Mouse (Mus musculus): ENCODE data around the gene Csf3. TPM values are rescaled to one million over a fixed set of nuclear protein-coding genes. Genes with fewer than 3 reads are reported as not detected.
"Not testable (repeated sequence)": the region's sequence is repeated elsewhere in the genome, so short reads cannot be mapped to it uniquely, and the experiment has no call there.

Csf3 gene
- polyA plus RNA-seq, 1 experiment from 2014 or later, result not detected

- no peak overlapping the region for H3K9ac ChIP-seq (ENCODE audit: low read length)
These were observed 4.0 kb downstream of the Csf3 start for GRCm38 (mm10) chr11:98705021-98705420.

GRCm38 (mm10) chr11:98707401-98708281, 6.6 kb downstream of the Csf3 start:
- H3K4me3 ChIP-seq (ENCODE audit: low read depth, low read length), result no peak overlapping the region
- no peak overlapping the region for H3K4me2 ChIP-seq (ENCODE audit: low read length)
- DNase-seq (ENCODE audit: low spot score) (no peak), ATAC-seq (no peak)
- WGBS, result 84% methylated on average over 22 of the region's 22 CpGs
- no peak overlapping the region for H3K9ac ChIP-seq (ENCODE audit: low read length)
- H3K27me3 ChIP-seq (replicated peaks; ENCODE audit: control insufficient read depth, insufficient read depth, low read length), result no peaks in the 10 kb centered on the region
- no peaks in the 10 kb centered on the region for H3K9me3 ChIP-seq (replicated peaks; ENCODE audit: control insufficient read depth, low read length)
- no peaks in the 10 kb centered on the region for H3K4me1 ChIP-seq (ENCODE audit: control insufficient read depth, insufficient read depth, low read length)
- H3K36me3 ChIP-seq (ENCODE audit: control insufficient read depth, insufficient read depth, low read length), result peaks cover 79% of the 10 kb centered on the region
- H3K27ac ChIP-seq (ENCODE audit: low read depth, low read length), result no peak overlapping the region

More at GRCm38 (mm10) chr11:98705021-98705420, 4.0 kb downstream of the Csf3 start:
- Histone ChIP-seq H3K4me2 (ENCODE audit: low read length) (no peak overlapping the region), H3K9me3 (replicated peaks; ENCODE audit: control insufficient read depth, low read length) (no peaks in the 10 kb centered on the region), H3K36me3 (ENCODE audit: control insufficient read depth, insufficient read depth, low read length) (peaks cover 58% of the 10 kb centered on the region), H3K4me3 (ENCODE audit: low read depth, low read length) (no peak overlapping the region), H3K4me1 (ENCODE audit: control insufficient read depth, insufficient read depth, low read length) (no peaks in the 10 kb centered on the region), H3K27me3 (replicated peaks; ENCODE audit: control insufficient read depth, insufficient read depth, low read length) (no peaks in the 10 kb centered on the region), H3K27ac (ENCODE audit: low read depth, low read length) (no peak overlapping the region)
- ATAC-seq, result no peak
- DNase-seq (ENCODE audit: low spot score), result no peak
- 89% methylated on average over 10 of the region's 10 CpGs for WGBS

- Histone ChIP-seq H3K27ac (ENCODE audit: low read depth, low read length) (no peak overlapping the region; the same call in 1 of the 2 replicates), H3K4me3 (ENCODE audit: low read depth, low read length) (no peak overlapping the region), H3K27me3 (replicated peaks; ENCODE audit: control insufficient read depth, insufficient read depth, low read length) (no peaks in the 10 kb centered on the region), H3K9me3 (replicated peaks; ENCODE audit: control insufficient read depth, low read length) (no peaks in the 10 kb centered on the region), H3K4me1 (ENCODE audit: control insufficient read depth, insufficient read depth, low read length) (no peaks in the 10 kb centered on the region), H3K36me3 (ENCODE audit: control insufficient read depth, insufficient read depth, low read length) (peaks cover 87% of the 10 kb centered on the region), H3K9ac (ENCODE audit: low read length) (no peak overlapping the region), H3K4me2 (ENCODE audit: low read length) (no peak overlapping the region)
- 94% methylated on average over 19 of the region's 19 CpGs for WGBS
- ATAC-seq (no peak), DNase-seq (ENCODE audit: low spot score) (no peak)
These were observed 7.4 kb downstream of the Csf3 start for GRCm38 (mm10) chr11:98708282-98708956.

GRCm38 (mm10) chr11:98709001-98709741, 8.1 kb downstream of the Csf3 start:
- Histone ChIP-seq H3K9me3 (replicated peaks; ENCODE audit: control insufficient read depth, low read length) (no peaks in the 10 kb centered on the region), H3K9ac (ENCODE audit: low read length) (no peak overlapping the region), H3K36me3 (ENCODE audit: control insufficient read depth, insufficient read depth, low read length) (peaks cover 94% of the 10 kb centered on the region), H3K4me3 (ENCODE audit: low read depth, low read length) (no peak overlapping the region), H3K4me1 (ENCODE audit: control insufficient read depth, insufficient read depth, low read length) (no peaks in the 10 kb centered on the region), H3K4me2 (ENCODE audit: low read length) (no peak overlapping the region), H3K27ac (ENCODE audit: low read depth, low read length) (no peak overlapping the region), H3K27me3 (replicated peaks; ENCODE audit: control insufficient read depth, insufficient read depth, low read length) (no peaks in the 10 kb centered on the region)
- no peak for ATAC-seq
- 91% methylated on average over 26 of the region's 26 CpGs for WGBS
- no peak for DNase-seq (ENCODE audit: low spot score)

GRCm38 (mm10) chr11:98710416-98711045, 9.5 kb downstream of the Csf3 start:
- no peak overlapping the region for H3K4me2 ChIP-seq (ENCODE audit: low read length)
- no peaks in the 10 kb centered on the region for H3K4me1 ChIP-seq (ENCODE audit: control insufficient read depth, insufficient read depth, low read length)
- no peaks in the 10 kb centered on the region for H3K27me3 ChIP-seq (replicated peaks; ENCODE audit: control insufficient read depth, insufficient read depth, low read length)
- no peak overlapping the region for H3K4me3 ChIP-seq (ENCODE audit: low read depth, low read length)
- DNase-seq (ENCODE audit: low spot score), result peak; percentile 83
- WGBS, result 55% methylated on average over 12 of the region's 12 CpGs
- H3K9me3 ChIP-seq (replicated peaks; ENCODE audit: control insufficient read depth, low read length), result no peaks in the 10 kb centered on the region
- peak; percentile 55 for ATAC-seq
- peaks cover 95% of the 10 kb centered on the region for H3K36me3 ChIP-seq (ENCODE audit: control insufficient read depth, insufficient read depth, low read length)
- H3K27ac ChIP-seq (ENCODE audit: low read depth, low read length), result no peak overlapping the region
- H3K9ac ChIP-seq (ENCODE audit: low read length), result no peak overlapping the region

GRCm38 (mm10) chr11:98711046-98711434, 10.0 kb downstream of the Csf3 start:
- Histone ChIP-seq H3K27me3 (replicated peaks; ENCODE audit: control insufficient read depth, insufficient read depth, low read length) (no peaks in the 10 kb centered on the region), H3K4me2 (ENCODE audit: low read length) (no peak overlapping the region), H3K27ac (ENCODE audit: low read depth, low read length) (no peak overlapping the region), H3K4me3 (ENCODE audit: low read depth, low read length) (no peak overlapping the region), H3K9ac (ENCODE audit: low read length) (no peak overlapping the region), H3K4me1 (ENCODE audit: control insufficient read depth, insufficient read depth, low read length) (no peaks in the 10 kb centered on the region), H3K9me3 (replicated peaks; ENCODE audit: control insufficient read depth, low read length) (no peaks in the 10 kb centered on the region), H3K36me3 (ENCODE audit: control insufficient read depth, insufficient read depth, low read length) (peaks cover 95% of the 10 kb centered on the region)
- ATAC-seq, result no peak
- DNase-seq (ENCODE audit: low spot score), result no peak
- 85% methylated on average over 4 of the region's 4 CpGs for WGBS

GRCm38 (mm10) chr11:98712009-98712408, 10.9 kb downstream of the Csf3 start:
- H3K4me2 ChIP-seq (ENCODE audit: low read length); ATAC-seq; H3K27ac ChIP-seq (ENCODE audit: low read depth, low read length); H3K9me3 ChIP-seq (replicated peaks; ENCODE audit: control insufficient read depth, low read length); H3K4me3 ChIP-seq (ENCODE audit: low read depth, low read length); H3K4me1 ChIP-seq (ENCODE audit: control insufficient read depth, insufficient read depth, low read length); H3K27me3 ChIP-seq (replicated peaks; ENCODE audit: control insufficient read depth, insufficient read depth, low read length); H3K9ac ChIP-seq (ENCODE audit: low read length): not testable (repeated sequence)
- peaks cover 94% of the 10 kb centered on the region for H3K36me3 ChIP-seq (ENCODE audit: control insufficient read depth, insufficient read depth, low read length)
- DNase-seq (ENCODE audit: low spot score), result peak; percentile 64
- WGBS, result 87% methylated on average over 6 of the region's 6 CpGs

- Histone ChIP-seq H3K4me1 (ENCODE audit: control insufficient read depth, insufficient read depth, low read length) (peaks cover 3% of the 10 kb centered on the region; the same call in 1 of the 2 replicates), H3K4me2 (ENCODE audit: low read length) (no peak overlapping the region), H3K36me3 (ENCODE audit: control insufficient read depth, insufficient read depth, low read length) (peaks cover 90% of the 10 kb centered on the region)
These were observed 12.6 kb downstream of the Csf3 start for GRCm38 (mm10) chr11:98713703-98714102.

More at GRCm38 (mm10) chr11:98713703-98714102, 12.6 kb downstream of the Csf3 start:
- H3K27me3 ChIP-seq (replicated peaks; ENCODE audit: control insufficient read depth, insufficient read depth, low read length), result no peaks in the 10 kb centered on the region
- no peaks in the 10 kb centered on the region for H3K9me3 ChIP-seq (replicated peaks; ENCODE audit: control insufficient read depth, low read length)
- DNase-seq (ENCODE audit: low spot score) (no peak), ATAC-seq (no peak)
- no peak overlapping the region for H3K27ac ChIP-seq (ENCODE audit: low read depth, low read length)
- no peak overlapping the region for H3K9ac ChIP-seq (ENCODE audit: low read length)
- no peak overlapping the region for H3K4me3 ChIP-seq (ENCODE audit: low read depth, low read length)
- WGBS, result 82% methylated on average over 12 of the region's 12 CpGs
